Mouse (Mus musculus) thymus, postnatal 36 days (tissue): ENCODE measurements around the gene Uqcc1.
A peak's percentile ranks its signal among the peaks of the same experiment; 100 is the strongest.

Experiments used
- DNase-seq, 2 experiments: peaks; one replicate each; pipeline ENCODE4 v3.0.0; 2022; ENCODE audit warnings: mixed read lengths in 2 of 2

The Uqcc1 gene

GRCm38 (mm10) chr2:155929531-155930442 lies at the start of gene Uqcc1:
Gene Uqcc1 (minus strand): TSS chr2:155930310.
- peak; percentile 88 to 91 for DNase-seq

- peak; percentile 58 to 74 for DNase-seq
These were observed 49.4 kb upstream of the Uqcc1 start for GRCm38 (mm10) chr2:155979328-155979991.

GRCm38 (mm10) chr2:155974087-155974731 lies 44.1 kb upstream of the Uqcc1 start:
- DNase-seq = peak; percentile 71 to 83

GRCm38 (mm10) chr2:155973348-155973747 lies 43.2 kb upstream of the Uqcc1 start:
- DNase-seq = no peak

- no peak for DNase-seq
These were observed 32.9 kb upstream of the Uqcc1 start for GRCm38 (mm10) chr2:155962991-155963390.

- no peak for DNase-seq
These were observed 31.8 kb upstream of the Uqcc1 start for GRCm38 (mm10) chr2:155961862-155962261.

GRCm38 (mm10) chr2:155959981-155960380 lies 29.9 kb upstream of the Uqcc1 start:
- no peak for DNase-seq

- DNase-seq = peak; percentile 83 to 88
These were observed 26.3 kb upstream of the Uqcc1 start, which contains the start of gene Cep250 for GRCm38 (mm10) chr2:155956134-155957059. Gene Cep250 (plus strand): TSS chr2:155956458.

- DNase-seq = peak; percentile 51 to 59
These were observed 21.9 kb upstream of the Uqcc1 start for GRCm38 (mm10) chr2:155952006-155952405.

GRCm38 (mm10) chr2:155949362-155949761 lies 19.3 kb upstream of the Uqcc1 start:
- no peak for DNase-seq

- no peak for DNase-seq
These were observed 17.4 kb upstream of the Uqcc1 start for GRCm38 (mm10) chr2:155947390-155948002.

- DNase-seq = no peak
These were observed 16.4 kb upstream of the Uqcc1 start for GRCm38 (mm10) chr2:155946499-155946898.

GRCm38 (mm10) chr2:155946069-155946468 lies 16.0 kb upstream of the Uqcc1 start:
- peak; percentile 52 to 60 for DNase-seq

- no peak for DNase-seq
These were observed 15.5 kb upstream of the Uqcc1 start for GRCm38 (mm10) chr2:155945580-155945979.

- DNase-seq = no peak
These were observed 15.0 kb upstream of the Uqcc1 start, which contains the start of gene Gdf5 for GRCm38 (mm10) chr2:155945124-155945523. Gene Gdf5 (minus strand): TSS chr2:155945367.

GRCm38 (mm10) chr2:155944685-155945084 lies 14.6 kb upstream of the Uqcc1 start:
- no peak for DNase-seq

GRCm38 (mm10) chr2:155943463-155943862 lies 13.4 kb upstream of the Uqcc1 start:
- DNase-seq = no peak

GRCm38 (mm10) chr2:155941697-155942442 lies 11.8 kb upstream of the Uqcc1 start:
- DNase-seq = no peak

GRCm38 (mm10) chr2:155940681-155941080 lies 10.6 kb upstream of the Uqcc1 start, which contains the start of gene Gm15557:
Gene Gm15557 (plus strand): TSS chr2:155940728.
- no peak for DNase-seq

GRCm38 (mm10) chr2:155939897-155940529 lies 9.9 kb upstream of the Uqcc1 start:
- no peak for DNase-seq
